Mouse (Mus musculus): ENCODE data around the gene Btn1a1.

DNA sequence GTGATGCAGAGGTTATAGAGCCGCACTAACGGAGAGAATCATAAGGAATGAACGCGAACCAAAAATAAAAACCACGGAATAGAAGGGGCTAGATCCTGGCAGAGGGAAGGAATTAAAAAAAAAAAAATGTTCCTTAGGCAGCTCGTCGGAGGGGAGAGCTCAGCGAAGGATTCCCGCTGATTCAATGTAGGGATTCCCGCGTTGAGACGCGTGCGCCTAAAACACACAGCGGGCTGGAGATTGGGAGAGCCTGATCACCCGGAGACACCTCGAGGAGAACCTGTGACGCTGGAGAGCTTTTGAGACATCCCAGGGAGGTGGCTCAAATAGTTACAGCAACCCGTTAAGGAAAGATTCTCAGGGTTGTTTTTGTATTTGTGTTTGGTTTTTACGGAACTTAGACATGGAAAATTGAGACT is 53.5 kb downstream of the Btn1a1 start:
- TF ChIP-seq MAFK (IDR thresholded peaks at IDR 0.05; ENCODE audit: insufficient read depth, low read depth, low read length) (0 out of 2 replicates have a peak, but pooled peaks have one; percentile 6), ZNF384 (IDR thresholded peaks at IDR 0.05; ENCODE audit: low read depth, low read length) (peak; percentile 61), CHD2 (IDR thresholded peaks at IDR 0.05; ENCODE audit: low read depth, low read length) (no peak)
